Mouse (Mus musculus): ENCODE data around the gene Fgr. TPM values are rescaled to one million over a fixed set of nuclear protein-coding genes. Genes with fewer than 3 reads are reported as not detected.
A peak's percentile ranks its signal among the peaks of the same experiment; 100 is the strongest.

The Fgr gene
- polyA plus RNA-seq, 1 experiment from 2014 or later, result 0.23 TPM

DNA sequence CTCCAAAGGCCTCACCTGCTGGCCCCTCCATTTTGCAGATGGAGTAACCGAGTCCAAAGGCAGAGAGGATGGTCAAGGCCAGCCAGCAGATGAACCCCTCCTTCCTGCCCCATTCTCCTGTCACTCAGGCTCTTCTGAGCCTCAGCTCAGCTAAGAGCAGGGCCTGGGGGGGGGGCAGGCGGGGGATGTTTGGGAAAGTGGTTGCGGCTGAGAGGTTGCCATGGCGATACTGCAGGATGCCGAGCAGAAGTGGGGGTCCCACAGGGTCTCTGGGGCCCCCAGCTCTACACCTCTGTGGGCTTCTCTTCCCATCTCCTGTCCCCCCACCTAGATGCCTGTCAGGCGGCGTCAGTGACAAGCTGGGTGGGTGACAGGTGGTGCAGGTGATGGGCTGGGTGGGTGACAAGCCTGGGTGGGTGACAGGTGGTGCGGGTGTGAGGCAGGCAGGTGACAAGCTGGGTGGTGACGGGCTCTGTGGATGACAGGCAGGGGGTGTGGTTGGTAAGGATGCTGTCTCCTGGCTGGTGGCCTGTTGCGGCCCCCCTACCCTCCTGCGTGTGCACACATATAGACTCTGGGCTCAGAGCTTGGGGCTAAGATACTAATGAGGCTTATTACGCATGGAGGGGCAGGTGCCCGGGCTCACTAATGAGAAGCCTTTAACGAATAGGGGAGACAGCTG, 49.2 kb downstream of the Fgr start:
- H3K9ac ChIP-seq (ENCODE audit: low read length), result peak overlapping the region; percentile 50
- peak; percentile 77 for DNase-seq (ENCODE audit: low spot score)
- peak; percentile 74 for ATAC-seq
- H3K27me3 ChIP-seq (replicated peaks; ENCODE audit: control insufficient read depth, insufficient read depth, low read length), result no peaks in the 10 kb centered on the region
- H3K9me3 ChIP-seq (replicated peaks; ENCODE audit: control insufficient read depth, low read length), result no peaks in the 10 kb centered on the region
- peak overlapping the region; percentile 71 for H3K27ac ChIP-seq (ENCODE audit: low read depth, low read length)
- WGBS, result 10% methylated on average over 14 of the region's 14 CpGs
- H3K4me1 ChIP-seq (ENCODE audit: control insufficient read depth, insufficient read depth, low read length), result peaks cover 68% of the 10 kb centered on the region
- peak overlapping the region; percentile 48 for H3K4me2 ChIP-seq (ENCODE audit: low read length)
- peaks cover 10% of the 10 kb centered on the region; the same call in 1 of the 2 replicates for H3K36me3 ChIP-seq (ENCODE audit: control insufficient read depth, insufficient read depth, low read length)
- H3K4me3 ChIP-seq (ENCODE audit: low read depth, low read length), result no peak overlapping the region

DNA sequence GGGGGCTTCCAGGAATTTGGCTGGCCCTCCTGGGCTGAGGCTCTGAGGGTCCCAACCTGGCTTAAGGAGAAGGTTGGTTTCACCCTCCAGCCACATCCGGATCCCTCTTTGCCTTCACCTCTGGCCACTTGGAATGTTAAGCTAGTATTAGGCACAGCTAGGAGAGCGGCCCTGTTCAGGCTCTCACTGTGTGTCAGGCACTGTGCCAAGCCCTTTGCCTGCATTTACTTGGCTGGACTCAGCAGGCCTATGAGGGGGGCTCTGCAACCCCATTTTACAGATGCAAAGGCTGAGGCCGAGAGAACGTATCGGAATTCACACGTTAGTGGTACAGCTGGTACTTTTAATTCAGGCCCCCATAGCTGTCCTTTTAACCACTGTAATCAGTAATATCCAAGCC, 49.7 kb downstream of the Fgr start:
- peaks cover 8% of the 10 kb centered on the region; the same call in 1 of the 2 replicates for H3K36me3 ChIP-seq (ENCODE audit: control insufficient read depth, insufficient read depth, low read length)
- ATAC-seq, result 0 out of 2 replicates have a peak, but pooled peaks have one; percentile 18
- peak; percentile 78 for DNase-seq (ENCODE audit: low spot score)
- H3K27me3 ChIP-seq (replicated peaks; ENCODE audit: control insufficient read depth, insufficient read depth, low read length), result no peaks in the 10 kb centered on the region
- H3K4me1 ChIP-seq (ENCODE audit: control insufficient read depth, insufficient read depth, low read length), result peaks cover 66% of the 10 kb centered on the region
- no peak overlapping the region for H3K4me3 ChIP-seq (ENCODE audit: low read depth, low read length)
- no peak overlapping the region for H3K4me2 ChIP-seq (ENCODE audit: low read length)
- 58% methylated on average over 6 of the region's 6 CpGs for WGBS
- peak overlapping the region; percentile 71 for H3K27ac ChIP-seq (ENCODE audit: low read depth, low read length)
- H3K9me3 ChIP-seq (replicated peaks; ENCODE audit: control insufficient read depth, low read length), result no peaks in the 10 kb centered on the region
- H3K9ac ChIP-seq (ENCODE audit: low read length), result no peak overlapping the region

DNA sequence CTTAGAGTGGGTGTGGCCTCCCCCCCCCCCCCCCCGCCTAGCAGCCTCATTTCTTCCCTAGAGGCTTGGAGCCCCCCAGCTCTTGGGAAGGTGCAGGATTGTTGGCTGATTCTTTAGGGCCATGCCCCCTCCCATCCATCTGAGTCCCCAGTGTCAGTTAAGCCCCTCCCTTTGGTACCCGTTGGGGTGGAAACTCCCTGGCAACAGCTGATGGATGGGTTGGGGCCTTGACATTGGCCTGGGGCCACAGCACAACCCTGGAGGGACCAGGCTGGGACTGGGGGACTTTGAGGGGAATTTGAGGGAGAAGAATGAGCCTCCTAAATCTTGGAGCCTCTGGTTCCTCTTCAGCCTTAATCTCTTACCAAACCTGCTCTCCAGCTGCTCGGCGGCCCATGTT, 50.5 kb downstream of the Fgr start:
- WGBS, result 22% methylated on average over 4 of the region's 4 CpGs
- H3K9ac ChIP-seq (ENCODE audit: low read length), result no peak overlapping the region

DNA sequence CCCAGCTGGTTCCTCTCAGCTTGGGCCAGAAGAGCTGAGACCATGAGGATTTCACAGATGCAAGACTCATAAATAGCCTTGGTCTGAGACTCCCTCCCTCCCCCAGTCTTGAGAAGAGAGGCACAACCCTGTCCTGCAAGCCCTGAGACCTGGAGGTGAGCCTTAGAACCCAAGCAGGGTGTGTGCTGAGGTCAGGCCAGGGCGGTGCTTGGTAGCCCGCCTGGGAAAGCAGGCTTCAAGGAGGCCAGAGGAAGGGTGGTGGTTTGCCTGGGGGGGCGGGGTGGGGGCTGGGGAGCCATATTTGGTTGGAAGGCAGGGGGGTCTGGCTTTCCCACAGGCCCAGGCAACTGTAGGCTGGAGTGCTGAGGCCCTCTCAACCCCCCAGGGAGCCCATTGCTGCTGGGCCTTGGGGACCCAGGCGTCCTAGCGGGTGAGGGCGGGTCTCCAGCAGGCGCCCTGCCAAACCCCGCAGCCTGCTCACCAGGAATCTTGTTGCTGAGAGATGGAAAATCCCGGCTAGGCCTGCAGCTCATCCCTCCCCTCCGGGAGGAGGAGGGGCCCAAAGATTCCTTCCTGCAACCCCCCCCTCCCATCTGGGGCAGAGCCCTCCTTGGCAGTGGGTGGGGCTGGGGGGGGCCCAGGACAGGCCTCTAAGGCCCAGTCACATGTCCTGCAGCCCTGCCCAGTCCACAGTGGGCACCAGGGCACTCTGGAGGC, 51.2 kb downstream of the Fgr start:
- Histone ChIP-seq H3K9me3 (replicated peaks; ENCODE audit: control insufficient read depth, low read length) (no peaks in the 10 kb centered on the region), H3K4me2 (ENCODE audit: low read length) (no peak overlapping the region), H3K27ac (ENCODE audit: low read depth, low read length) (peak overlapping the region; percentile 15; the same call in 1 of the 2 replicates), H3K4me3 (ENCODE audit: low read depth, low read length) (no peak overlapping the region), H3K36me3 (ENCODE audit: control insufficient read depth, insufficient read depth, low read length) (peaks cover 8% of the 10 kb centered on the region; the same call in 1 of the 2 replicates), H3K27me3 (replicated peaks; ENCODE audit: control insufficient read depth, insufficient read depth, low read length) (no peaks in the 10 kb centered on the region), H3K4me1 (ENCODE audit: control insufficient read depth, insufficient read depth, low read length) (peaks cover 66% of the 10 kb centered on the region), H3K9ac (ENCODE audit: low read length) (no peak overlapping the region)
- ATAC-seq, result no peak
- WGBS, result 25% methylated on average over 9 of the region's 10 CpGs
- DNase-seq (ENCODE audit: low spot score), result peak; percentile 41

More for the DNA sequence above, 50.5 kb downstream of the Fgr start:
- Histone ChIP-seq H3K4me3 (ENCODE audit: low read depth, low read length) (no peak overlapping the region), H3K9me3 (replicated peaks; ENCODE audit: control insufficient read depth, low read length) (no peaks in the 10 kb centered on the region), H3K4me2 (ENCODE audit: low read length) (no peak overlapping the region), H3K27me3 (replicated peaks; ENCODE audit: control insufficient read depth, insufficient read depth, low read length) (no peaks in the 10 kb centered on the region), H3K36me3 (ENCODE audit: control insufficient read depth, insufficient read depth, low read length) (peaks cover 8% of the 10 kb centered on the region; the same call in 1 of the 2 replicates), H3K27ac (ENCODE audit: low read depth, low read length) (no peak overlapping the region), H3K4me1 (ENCODE audit: control insufficient read depth, insufficient read depth, low read length) (peaks cover 66% of the 10 kb centered on the region)
- ATAC-seq (no peak), DNase-seq (ENCODE audit: low spot score) (no peak)

DNA sequence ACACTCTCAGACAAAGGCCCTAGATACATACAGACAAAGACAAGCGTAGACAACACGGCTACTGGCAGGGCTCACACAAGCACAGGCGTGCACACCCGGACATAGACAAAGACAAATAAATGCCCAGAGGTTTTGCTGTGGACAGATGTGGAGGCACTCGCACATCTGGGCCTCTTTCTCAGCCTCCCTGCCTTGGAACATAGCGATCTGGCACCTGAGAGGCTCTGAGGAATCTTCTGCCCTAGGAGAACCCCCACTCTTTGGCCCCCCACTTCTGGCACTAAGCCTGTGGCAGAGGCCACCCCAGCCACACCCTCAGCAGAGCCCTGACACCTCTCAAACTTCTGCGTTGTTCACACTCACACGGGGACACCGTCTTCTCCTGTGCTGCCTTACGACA, 52.4 kb downstream of the Fgr start:
- no peak overlapping the region for H3K4me3 ChIP-seq (ENCODE audit: low read depth, low read length)
- peaks cover 8% of the 10 kb centered on the region; the same call in 1 of the 2 replicates for H3K36me3 ChIP-seq (ENCODE audit: control insufficient read depth, insufficient read depth, low read length)
- H3K9me3 ChIP-seq (replicated peaks; ENCODE audit: control insufficient read depth, low read length), result no peaks in the 10 kb centered on the region
- H3K4me1 ChIP-seq (ENCODE audit: control insufficient read depth, insufficient read depth, low read length), result peaks cover 56% of the 10 kb centered on the region
- 0 out of 2 replicates have a peak overlapping the region, but pooled peaks have one; percentile 15 for H3K27ac ChIP-seq (ENCODE audit: low read depth, low read length)
- H3K4me2 ChIP-seq (ENCODE audit: low read length), result no peak overlapping the region
- no peaks in the 10 kb centered on the region for H3K27me3 ChIP-seq (replicated peaks; ENCODE audit: control insufficient read depth, insufficient read depth, low read length)
- ATAC-seq (no peak), DNase-seq (ENCODE audit: low spot score) (no peak)
- H3K9ac ChIP-seq (ENCODE audit: low read length), result 0 out of 2 replicates have a peak overlapping the region, but pooled peaks have one; percentile 21
- WGBS, result 79% methylated on average over 10 of the region's 10 CpGs

DNA sequence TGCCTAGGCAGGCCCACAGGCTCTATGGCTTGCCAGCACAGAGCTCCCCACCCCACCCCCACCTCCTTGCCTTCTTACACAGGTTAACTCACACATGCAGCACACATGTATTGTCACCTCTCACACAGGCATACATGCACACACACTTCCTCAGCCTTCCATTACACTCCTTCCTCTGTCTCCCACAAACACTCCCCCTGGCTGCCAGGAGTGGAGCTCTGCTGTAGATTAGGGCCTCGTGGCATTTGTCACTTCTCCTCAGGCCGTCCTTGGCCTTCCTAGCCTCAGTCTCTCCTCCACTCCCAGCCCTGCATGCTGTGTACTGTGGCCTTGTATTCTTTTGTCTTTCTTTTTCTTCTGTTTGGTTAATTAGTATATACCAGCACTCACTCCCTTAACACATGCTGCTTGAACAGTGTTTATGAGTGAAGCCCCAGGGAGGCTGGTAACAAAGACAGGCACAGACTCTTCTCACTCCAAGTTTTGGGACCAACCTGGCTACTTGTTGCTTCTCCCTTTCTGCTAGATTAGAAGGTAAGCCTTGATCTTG, 53.0 kb downstream of the Fgr start:
- ATAC-seq (no peak), DNase-seq (ENCODE audit: low spot score) (no peak)
- Histone ChIP-seq H3K9ac (ENCODE audit: low read length) (no peak overlapping the region), H3K27me3 (replicated peaks; ENCODE audit: control insufficient read depth, insufficient read depth, low read length) (no peaks in the 10 kb centered on the region), H3K9me3 (replicated peaks; ENCODE audit: control insufficient read depth, low read length) (no peaks in the 10 kb centered on the region), H3K4me2 (ENCODE audit: low read length) (no peak overlapping the region), H3K36me3 (ENCODE audit: control insufficient read depth, insufficient read depth, low read length) (peaks cover 8% of the 10 kb centered on the region; the same call in 1 of the 2 replicates), H3K4me1 (ENCODE audit: control insufficient read depth, insufficient read depth, low read length) (peaks cover 50% of the 10 kb centered on the region), H3K4me3 (ENCODE audit: low read depth, low read length) (no peak overlapping the region), H3K27ac (ENCODE audit: low read depth, low read length) (0 out of 2 replicates have a peak overlapping the region, but pooled peaks have one; percentile 15)
- 15% methylated on average over 2 of the region's 2 CpGs for WGBS

DNA sequence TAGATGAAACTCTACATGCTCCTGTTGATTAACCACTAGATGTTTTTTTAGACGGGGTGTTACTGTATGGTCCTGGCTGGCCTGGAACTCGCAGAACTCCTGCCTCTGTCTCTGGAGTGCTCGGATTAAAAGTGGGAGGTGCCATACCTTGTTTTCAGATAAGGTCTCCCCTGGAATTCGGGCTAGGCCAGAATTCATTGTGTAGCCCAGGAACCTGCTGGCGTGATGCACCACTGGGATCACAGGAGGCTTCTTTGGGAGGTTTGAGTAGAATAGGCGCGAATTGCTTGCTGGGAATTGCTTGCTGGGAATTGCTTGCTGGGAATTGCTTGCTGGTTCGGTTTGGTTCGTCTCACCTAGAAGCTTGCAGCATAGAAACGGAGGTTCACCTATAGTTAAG, 53.8 kb downstream of the Fgr start:
- 56% methylated on average over 10 of the region's 10 CpGs for WGBS
- H3K27ac ChIP-seq (ENCODE audit: low read depth, low read length), result no peak overlapping the region
- peaks cover 42% of the 10 kb centered on the region for H3K4me1 ChIP-seq (ENCODE audit: control insufficient read depth, insufficient read depth, low read length)

DNA sequence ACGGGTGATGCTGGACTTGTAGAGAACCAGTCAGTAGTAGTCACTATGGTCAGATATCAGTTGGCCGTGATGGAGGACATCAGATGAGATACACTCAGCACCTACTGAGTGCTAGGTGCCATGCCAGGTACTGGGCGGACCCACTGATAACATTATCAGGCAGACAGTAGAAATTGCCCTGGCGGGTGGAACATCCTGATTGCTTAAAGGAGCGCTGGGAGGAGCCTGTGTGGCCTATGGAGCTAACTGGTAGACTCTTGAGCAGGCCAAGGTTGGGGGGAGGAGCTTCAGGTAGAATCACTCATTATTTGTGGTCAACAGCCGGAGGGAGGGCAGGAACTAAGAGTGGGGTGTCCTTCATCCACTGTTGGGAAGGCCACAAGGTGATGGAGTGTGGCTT, 54.3 kb downstream of the Fgr start:
- Histone ChIP-seq H3K4me3 (ENCODE audit: low read depth, low read length) (no peak overlapping the region), H3K36me3 (ENCODE audit: control insufficient read depth, insufficient read depth, low read length) (peaks cover 8% of the 10 kb centered on the region; the same call in 1 of the 2 replicates), H3K4me1 (ENCODE audit: control insufficient read depth, insufficient read depth, low read length) (peaks cover 37% of the 10 kb centered on the region), H3K9me3 (replicated peaks; ENCODE audit: control insufficient read depth, low read length) (no peaks in the 10 kb centered on the region), H3K9ac (ENCODE audit: low read length) (no peak overlapping the region), H3K27me3 (replicated peaks; ENCODE audit: control insufficient read depth, insufficient read depth, low read length) (no peaks in the 10 kb centered on the region), H3K27ac (ENCODE audit: low read depth, low read length) (no peak overlapping the region), H3K4me2 (ENCODE audit: low read length) (no peak overlapping the region)
- DNase-seq (ENCODE audit: low spot score) (no peak), ATAC-seq (no peak)
- 90% methylated on average over 6 of the region's 6 CpGs for WGBS

More for the DNA sequence above, 53.8 kb downstream of the Fgr start:
- no peak overlapping the region for H3K4me3 ChIP-seq (ENCODE audit: low read depth, low read length)
- DNase-seq (ENCODE audit: low spot score) (no peak), ATAC-seq (no peak)
- H3K9ac ChIP-seq (ENCODE audit: low read length), result no peak overlapping the region
- H3K9me3 ChIP-seq (replicated peaks; ENCODE audit: control insufficient read depth, low read length), result no peaks in the 10 kb centered on the region
- no peak overlapping the region for H3K4me2 ChIP-seq (ENCODE audit: low read length)
- no peaks in the 10 kb centered on the region for H3K27me3 ChIP-seq (replicated peaks; ENCODE audit: control insufficient read depth, insufficient read depth, low read length)
- peaks cover 8% of the 10 kb centered on the region; the same call in 1 of the 2 replicates for H3K36me3 ChIP-seq (ENCODE audit: control insufficient read depth, insufficient read depth, low read length)
